Mouse (Mus musculus) right cerebral cortex, postnatal 10 days (tissue): ENCODE measurements around the gene Btbd35f16.
"Not testable (repeated sequence)": the region's sequence is repeated elsewhere in the genome, so short reads cannot be mapped to it uniquely, and the experiment has no call there.

ENCODE experiments used
- DNase-seq, 2 experiments: peaks; one replicate each; pipeline ENCODE4 v3.0.0; 2021; ENCODE audit warnings: low spot score in 2 of 2

Gene Btbd35f16

GRCm38 (mm10) chrX:3956902-3957301 is at the start of gene Btbd35f16:
Gene Btbd35f16 (minus strand): TSS chrX:3957002.
- not testable (repeated sequence) for DNase-seq
